Mouse (Mus musculus) embryonic fibroblast, embryonic 13.5 days (primary cell): Measurements from ENCODE around the gene Stac3.

ENCODE experiments used
- CTCF ChIP-seq: IDR thresholded peaks from 2 replicates; pipeline ENCODE4 v1.5.1; 2011; ENCODE audit warnings: mild to moderate bottlenecking, control low read depth, low read length, moderate library complexity, borderline replicate concordance; ENCODE audit not compliant: insufficient read depth
- POLR2A ChIP-seq: IDR thresholded peaks from 2 replicates; pipeline ENCODE4 v1.6.1; 2011; ENCODE audit warnings: low read depth, mild to moderate bottlenecking, control low read depth, low read length, moderate library complexity

GRCm38 (mm10) chr10:127472722-127473121 lies 28.8 kb upstream of the Stac3 start:
- TF ChIP-seq POLR2A (no peak), CTCF (no peak)
